Mouse (Mus musculus): Measurements from ENCODE around the gene Tsx.

DNA sequence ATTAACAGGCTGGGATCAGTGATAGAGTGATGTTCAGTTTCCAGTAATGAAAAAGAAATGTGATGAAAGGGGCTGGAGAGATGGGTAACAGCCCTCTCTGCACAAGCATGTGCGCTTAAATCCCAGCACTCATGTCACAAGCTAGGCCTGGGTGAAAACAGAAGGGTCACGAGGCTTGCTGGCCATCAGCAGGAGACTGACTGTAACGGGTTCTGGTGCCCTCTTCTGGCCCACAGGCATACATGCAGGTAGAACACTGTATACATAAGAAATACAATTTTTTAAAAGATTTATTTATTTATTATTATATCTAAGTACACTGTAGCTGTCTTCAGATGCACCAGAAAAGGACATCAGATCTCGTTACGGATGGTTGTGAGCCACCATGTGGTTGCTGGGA is 40.0 kb upstream of the Tsx start:
- TF ChIP-seq CTCF (IDR thresholded peaks at IDR 0.05; ENCODE audit: extremely low read depth, insufficient read depth, insufficient read length, insufficient replicate concordance) = no peak
- TF ChIP-seq POLR2A (IDR thresholded peaks at IDR 0.05; ENCODE audit: low read depth, low read length) = no peak
